Mouse (Mus musculus): ENCODE results near the gene Trhde.

Trhde gene

GRCm38 (mm10) chr10:114735678-114736077 lies 66.4 kb downstream of the Trhde start:
- DNase-seq (ENCODE audit: low spot score) = no peak

GRCm38 (mm10) chr10:114735111-114735510 lies 67.0 kb downstream of the Trhde start:
- no peak for DNase-seq (ENCODE audit: low spot score)

- no peak for DNase-seq (ENCODE audit: low spot score)
Measured at GRCm38 (mm10) chr10:114725591-114725990, 76.5 kb downstream of the Trhde start.

- no peak for DNase-seq (ENCODE audit: low spot score)
Measured at GRCm38 (mm10) chr10:114701791-114702190, 100.3 kb downstream of the Trhde start.

- DNase-seq (ENCODE audit: low spot score) = no peak
Measured at GRCm38 (mm10) chr10:114671791-114672415, 130.2 kb downstream of the Trhde start.

GRCm38 (mm10) chr10:114593046-114593445 lies 209.1 kb downstream of the Trhde start:
- no peak for DNase-seq (ENCODE audit: low spot score)

- no peak for DNase-seq (ENCODE audit: low spot score)
Measured at GRCm38 (mm10) chr10:114578926-114579325, 223.2 kb downstream of the Trhde start.

- no peak for DNase-seq (ENCODE audit: low spot score)
Measured at GRCm38 (mm10) chr10:114567891-114568290, 234.2 kb downstream of the Trhde start.

- no peak for DNase-seq (ENCODE audit: low spot score)
Measured at GRCm38 (mm10) chr10:114509186-114509585, 292.9 kb downstream of the Trhde start.

GRCm38 (mm10) chr10:114488806-114489205 lies 313.3 kb downstream of the Trhde start:
- no peak for DNase-seq (ENCODE audit: low spot score)

GRCm38 (mm10) chr10:114455591-114455990 lies 346.5 kb downstream of the Trhde start:
- DNase-seq (ENCODE audit: low spot score) = no peak

GRCm38 (mm10) chr10:114448116-114448515 lies 354.0 kb downstream of the Trhde start:
- DNase-seq (ENCODE audit: low spot score) = no peak

- DNase-seq (ENCODE audit: low spot score) = no peak
Measured at GRCm38 (mm10) chr10:114418956-114419530, 383.1 kb downstream of the Trhde start.

- no peak for DNase-seq (ENCODE audit: low spot score)
Measured at GRCm38 (mm10) chr10:114415717-114416116, 386.4 kb downstream of the Trhde start.

GRCm38 (mm10) chr10:114405260-114405659 lies 396.8 kb downstream of the Trhde start:
- DNase-seq (ENCODE audit: low spot score) = no peak

GRCm38 (mm10) chr10:114403795-114404194 lies 398.3 kb downstream of the Trhde start:
- no peak for DNase-seq (ENCODE audit: low spot score)

GRCm38 (mm10) chr10:114370804-114371203 lies 431.3 kb downstream of the Trhde start:
- no peak for DNase-seq (ENCODE audit: low spot score)

GRCm38 (mm10) chr10:114363442-114363841 lies 438.7 kb downstream of the Trhde start:
- DNase-seq (ENCODE audit: low spot score) = no peak

GRCm38 (mm10) chr10:114362631-114363030 lies 439.5 kb downstream of the Trhde start:
- DNase-seq (ENCODE audit: low spot score) = no peak

All from spleen, adult 12 weeks (tissue).